Mouse (Mus musculus) MN1 (cell line): ENCODE measurements around the gene Zcchc7.
A peak's percentile ranks its signal among the peaks of the same experiment; 100 is the strongest.

Experiments
- DNase-seq: peaks from one replicate; pipeline ENCODE4 v3.0.0-alpha.2; 2016; ENCODE audit warnings: low spot score

Zcchc7 gene

DNA sequence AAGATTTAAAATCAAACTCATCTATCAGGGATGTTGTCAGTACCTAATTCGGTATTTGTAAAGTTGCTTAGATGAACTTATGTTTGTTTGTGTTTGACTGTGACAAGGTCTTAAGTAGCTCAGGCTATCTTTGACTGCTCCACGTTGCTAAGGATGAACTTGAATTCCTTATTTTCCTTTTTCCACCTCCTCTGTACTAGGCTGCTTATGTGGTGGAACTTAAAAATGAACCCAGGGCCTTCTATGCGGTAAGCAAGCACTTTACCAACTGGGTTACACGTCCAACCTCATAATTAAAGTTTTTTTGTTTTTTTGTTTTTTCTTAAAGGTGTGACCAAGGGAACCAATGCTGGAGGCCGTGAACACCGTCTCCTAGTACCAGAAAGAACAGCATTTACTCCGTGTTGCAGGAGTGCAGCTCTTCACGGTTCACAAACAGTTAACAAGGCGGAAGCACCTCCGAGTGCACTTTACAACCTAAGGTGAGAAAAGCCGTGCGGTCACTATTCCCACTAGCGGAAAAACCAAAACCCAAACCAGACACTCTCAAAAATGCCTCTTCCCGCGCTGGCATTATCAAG lies at the start of gene Zcchc7:
Zcchc7 (plus strand) TSS at position 325 of the 581 bp plus-strand sequence.
- DNase-seq = no peak

DNA sequence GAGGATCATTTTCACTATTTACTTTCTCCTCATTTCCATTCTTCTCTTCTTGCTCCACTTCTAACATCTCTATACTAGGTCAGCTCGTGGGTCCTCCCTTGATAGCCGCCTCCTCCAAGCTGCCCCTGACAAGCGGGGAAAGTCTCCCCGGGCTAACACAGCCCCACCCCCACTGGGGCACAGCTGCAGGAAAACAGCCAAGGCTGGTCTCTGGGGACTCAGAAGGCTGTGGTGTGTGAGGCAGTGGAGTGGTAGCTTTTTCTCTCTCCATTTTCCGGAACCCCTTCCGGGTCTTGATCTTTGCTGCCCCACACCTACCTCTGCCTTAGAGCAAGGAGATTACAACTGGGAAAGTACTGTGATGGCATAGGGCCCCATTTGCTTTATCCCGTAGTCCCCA lies 49.7 kb upstream of the Zcchc7 start:
- DNase-seq = peak; percentile 31

DNA sequence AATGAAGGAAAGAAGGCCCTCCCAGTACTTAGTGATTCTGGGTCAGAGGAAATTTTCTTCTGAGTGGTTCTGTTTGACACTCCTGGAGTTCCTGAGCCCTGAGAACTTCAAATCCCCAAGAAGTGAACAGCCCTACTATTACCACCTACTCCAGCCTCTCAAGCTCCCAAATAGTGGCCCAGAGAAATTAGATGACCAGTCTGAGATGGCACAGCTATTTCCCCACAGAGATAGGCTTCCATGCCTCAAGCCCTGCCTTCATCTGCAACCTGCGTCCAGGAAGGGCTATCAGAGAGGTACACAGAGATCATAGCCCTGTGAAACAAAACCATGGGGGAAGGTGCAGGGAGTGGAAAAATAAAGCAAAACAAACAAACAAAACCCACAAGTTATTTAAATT lies 48.8 kb upstream of the Zcchc7 start:
- DNase-seq = no peak

GRCm38 (mm10) chr4:44708311-44708710 lies 47.4 kb upstream of the Zcchc7 start:
- no peak for DNase-seq

GRCm38 (mm10) chr4:44709091-44709695 lies 46.5 kb upstream of the Zcchc7 start:
- DNase-seq = no peak

- DNase-seq = no peak
Measured at GRCm38 (mm10) chr4:44709740-44710700, 45.7 kb upstream of the Zcchc7 start, which contains the start of gene Pax5. TSS of gene Pax5 (minus strand) at chr4:44710487.

GRCm38 (mm10) chr4:44710701-44711097 lies 45.0 kb upstream of the Zcchc7 start:
- no peak for DNase-seq

DNA sequence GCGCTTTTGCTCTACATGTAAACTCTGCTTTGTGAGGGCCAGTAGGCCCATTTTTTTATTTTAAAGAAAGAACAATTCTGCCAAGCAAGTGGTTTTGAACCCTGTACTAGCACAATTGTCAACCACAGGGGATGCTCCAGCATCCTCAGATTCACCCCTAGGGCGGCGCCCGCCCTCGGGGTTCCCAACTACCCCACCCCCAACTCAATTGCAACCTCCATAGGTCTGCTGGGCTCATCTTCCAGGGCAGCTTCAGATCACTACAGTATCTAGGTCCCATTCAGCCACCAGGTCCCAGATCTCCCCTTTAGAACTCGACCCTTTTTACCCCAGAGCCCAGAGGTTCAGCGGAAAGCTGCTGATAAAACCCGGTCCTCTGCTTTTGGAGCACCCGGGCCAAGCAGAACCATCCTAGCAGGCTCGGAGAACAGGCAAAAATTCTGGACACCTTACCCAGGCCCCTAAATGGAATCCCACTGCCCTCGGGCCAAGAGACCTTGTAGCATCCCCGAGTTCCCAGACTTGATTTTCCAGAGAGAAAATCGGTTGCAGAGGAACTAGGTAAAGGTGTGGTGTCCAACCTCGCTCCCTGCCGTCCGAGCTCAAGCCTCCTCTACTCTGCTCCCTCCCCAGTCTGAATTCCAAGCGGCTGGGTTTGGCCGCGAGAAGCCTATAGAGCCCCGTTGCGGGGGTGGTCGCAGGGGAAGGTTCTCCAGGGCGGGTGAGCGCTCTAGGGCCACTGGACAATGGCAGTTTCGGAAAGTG lies 44.4 kb upstream of the Zcchc7 start:
- no peak for DNase-seq

DNA sequence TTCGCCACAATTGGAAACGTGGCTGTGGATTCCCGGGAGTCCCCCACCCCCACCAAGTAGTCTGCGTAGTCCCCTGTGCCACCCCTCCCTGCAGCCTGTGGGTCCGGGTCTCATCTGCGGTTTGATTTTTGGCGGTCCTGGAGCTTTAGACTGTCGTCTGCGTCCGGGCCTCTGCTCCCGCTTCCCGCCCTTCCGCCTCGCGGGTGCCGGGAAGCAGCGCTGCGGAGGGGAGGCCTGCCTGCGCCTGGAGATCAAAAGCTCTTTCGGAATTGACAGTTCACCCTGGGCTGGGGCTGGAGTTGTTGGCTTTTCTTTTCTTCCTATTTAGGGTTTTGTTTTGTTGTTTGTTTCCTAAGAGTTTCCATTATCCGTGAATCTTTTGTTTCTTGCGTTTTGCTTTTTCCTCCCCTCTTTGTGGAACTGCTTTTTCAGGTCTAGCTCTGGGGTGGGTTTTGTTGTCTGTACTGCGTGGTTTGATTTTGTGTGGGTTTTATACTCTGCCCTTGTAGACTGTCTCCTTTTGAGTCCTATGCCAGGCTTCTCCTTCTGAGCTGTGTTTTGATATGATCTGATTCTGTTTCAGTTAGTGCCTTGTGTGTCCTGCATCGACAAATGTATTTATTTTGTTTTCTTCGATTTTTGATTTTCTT lies 43.5 kb upstream of the Zcchc7 start:
- DNase-seq = no peak

DNA sequence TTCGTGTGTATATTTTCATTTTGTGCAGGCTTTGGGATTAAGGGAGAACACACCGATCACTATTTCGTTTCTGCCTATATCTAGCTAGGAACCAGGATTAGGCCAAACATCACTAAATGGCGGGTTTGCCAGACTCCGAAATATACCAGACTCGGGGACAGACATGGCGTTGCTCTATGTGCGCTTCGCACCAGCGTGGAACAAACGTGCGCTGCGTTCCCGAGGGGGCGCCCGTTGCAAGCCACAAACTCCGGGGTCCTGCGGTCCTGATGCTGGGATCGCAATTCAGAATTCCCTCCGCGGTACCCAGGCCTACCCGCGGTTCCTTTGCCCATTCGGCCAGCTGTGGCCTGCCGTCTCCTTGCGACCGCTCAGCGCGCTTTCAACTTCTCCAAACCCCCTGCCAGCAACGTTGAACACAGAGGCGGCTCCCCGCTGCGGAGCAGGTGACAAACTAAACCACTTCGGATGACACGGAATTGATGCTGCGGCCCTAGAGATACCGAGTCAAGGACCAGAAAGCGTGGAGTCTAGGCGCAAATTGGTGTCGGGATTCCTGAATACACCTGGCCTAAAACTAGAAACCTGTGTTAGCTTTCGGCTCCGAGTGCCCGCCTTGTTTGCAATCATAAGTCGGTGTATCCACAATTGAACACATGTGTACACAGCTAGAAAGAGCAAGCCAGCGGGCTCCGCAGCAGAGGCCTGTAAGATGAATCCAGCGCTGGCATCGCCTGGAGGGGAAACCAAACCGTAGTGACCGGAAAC lies 42.7 kb upstream of the Zcchc7 start:
- DNase-seq = no peak

GRCm38 (mm10) chr4:44713554-44714051 lies 42.1 kb upstream of the Zcchc7 start:
- DNase-seq = no peak

- DNase-seq = no peak
Measured at GRCm38 (mm10) chr4:44714111-44714621, 41.5 kb upstream of the Zcchc7 start.

DNA sequence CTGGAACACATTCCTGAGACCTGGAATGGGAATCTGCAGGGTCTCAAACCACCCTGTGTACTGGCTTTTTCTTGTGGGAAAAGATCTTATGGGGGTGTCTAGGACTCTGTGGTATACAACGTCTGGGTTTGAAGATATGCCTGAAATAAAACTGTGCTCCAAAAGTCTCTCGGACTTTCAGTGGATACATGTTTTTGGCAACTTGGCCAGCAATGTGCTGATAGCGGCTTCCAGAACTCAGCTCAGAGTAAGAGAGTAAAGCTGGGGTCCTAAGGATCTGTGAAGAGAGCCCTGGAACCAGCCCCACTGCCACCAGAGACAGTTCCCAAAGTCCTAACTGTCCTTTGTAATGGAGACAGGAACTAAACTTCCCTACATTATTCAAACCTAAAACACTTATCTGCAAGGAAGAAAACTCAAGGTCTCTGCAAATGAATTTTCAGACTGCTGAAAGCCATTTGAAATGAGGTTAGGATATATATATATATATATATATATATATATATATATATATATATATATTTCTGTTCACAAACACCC lies 40.0 kb upstream of the Zcchc7 start:
- no peak for DNase-seq

- no peak for DNase-seq
Measured at GRCm38 (mm10) chr4:44716391-44716790, 39.3 kb upstream of the Zcchc7 start.

GRCm38 (mm10) chr4:44717676-44718075 lies 38.0 kb upstream of the Zcchc7 start:
- DNase-seq = no peak

GRCm38 (mm10) chr4:44720046-44720445 lies 35.6 kb upstream of the Zcchc7 start:
- no peak for DNase-seq

DNA sequence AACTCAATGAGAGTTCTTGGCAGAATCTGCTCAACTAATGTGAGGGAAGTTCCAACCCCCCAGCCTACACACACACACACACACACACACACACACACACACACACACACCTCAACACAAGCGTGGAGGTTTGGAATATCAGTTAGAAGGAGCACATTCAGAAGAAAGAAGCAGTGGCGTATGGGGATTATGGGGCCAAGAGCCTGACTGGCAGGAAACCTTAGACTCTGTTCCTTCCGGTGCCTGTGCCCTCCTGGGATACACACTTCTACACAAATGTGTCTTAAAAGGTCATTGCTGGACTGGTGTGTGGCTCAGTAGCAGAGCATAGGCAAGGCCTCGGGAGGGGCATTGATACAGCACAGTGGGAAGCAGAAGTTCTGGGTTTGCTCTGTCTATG lies 34.4 kb upstream of the Zcchc7 start:
- DNase-seq = no peak

DNA sequence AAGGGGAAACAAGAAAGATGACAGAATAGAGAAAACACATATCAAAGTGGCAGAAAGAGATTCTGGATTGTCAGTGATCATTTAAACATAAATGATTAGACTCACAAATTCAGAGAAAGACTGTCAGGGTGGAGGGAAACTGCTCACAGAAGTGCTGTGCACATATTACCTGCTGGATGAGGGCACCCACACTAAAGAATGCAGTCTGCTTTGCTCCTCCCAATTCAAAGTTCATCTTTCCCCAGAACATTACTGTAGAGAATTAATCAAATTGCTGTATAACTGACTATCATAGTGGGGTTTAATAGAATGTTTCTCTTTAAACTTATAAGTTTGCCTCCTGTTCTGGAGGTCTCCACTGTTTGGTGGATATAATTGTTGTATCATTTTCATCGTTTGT lies 15.2 kb upstream of the Zcchc7 start:
- no peak for DNase-seq

GRCm38 (mm10) chr4:44756134-44756951 lies 666 bp downstream of the Zcchc7 start:
- DNase-seq = peak; percentile 95
